Mouse (Mus musculus) bone marrow, adult 2 months (tissue): ENCODE measurements around the gene Ttc39b.

ENCODE experiments used
- CTCF ChIP-seq: fragments of 200-500 bp; IDR thresholded peaks from 2 replicates; pipeline ENCODE4 v1.5.1; 2011; ENCODE audit warnings: low read length, control low read depth; ENCODE audit not compliant: control insufficient read depth, insufficient read depth
- POLR2A ChIP-seq: fragments of 200-500 bp; IDR thresholded peaks from 2 replicates; pipeline ENCODE4 v1.6.1; 2011; ENCODE audit warnings: low read depth, mild to moderate bottlenecking, control low read depth, low read length, borderline replicate concordance; ENCODE audit not compliant: control insufficient read depth

GRCm38 (mm10) chr4:83269614-83270013 is 54.4 kb downstream of the Ttc39b start:
- TF ChIP-seq CTCF (no peak), POLR2A (no peak)
